Mouse (Mus musculus) frontal cortex, adult (tissue): ENCODE measurements at regions not wholly inside any gene's neighbourhood (a gene's known extent, or its start where the extent isn't known, plus 50 kb on each side); places are given as distances from the start of the nearest gene placed in this dataset.

Source experiments
- ATAC-seq: cut with Nextera tagmentation; 2 replicates; pipeline ENCODE4 v1.9.2; 2017; ENCODE audit warnings: mild to moderate bottlenecking, moderate library complexity, mixed read lengths; ENCODE audit not compliant: low TSS enrichment

- ATAC-seq: no peak
These were observed 235.2 kb upstream of the Sall1 start for GRCm38 (mm10) chr8:89279142-89279541.

DNA sequence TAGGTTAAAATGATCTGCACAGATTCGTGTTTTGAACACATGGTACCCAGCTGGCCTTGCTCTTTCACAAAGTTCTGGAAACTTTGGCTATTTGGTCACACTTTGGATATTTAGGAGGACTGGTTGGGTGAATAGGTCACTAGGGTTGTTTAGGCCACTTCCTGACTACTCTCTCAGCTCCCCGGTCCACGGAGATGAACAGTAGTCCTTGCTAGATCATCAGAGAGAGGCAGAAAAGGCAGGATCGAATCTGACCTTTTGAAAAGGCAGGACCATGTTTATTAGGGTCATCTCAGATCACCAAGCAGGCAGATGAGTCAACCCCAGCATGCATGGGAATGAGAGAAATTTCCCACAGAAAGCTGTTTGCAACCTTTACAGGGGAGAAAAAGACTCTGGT, 229.3 kb upstream of the Sall1 start:
- no peak for ATAC-seq

DNA sequence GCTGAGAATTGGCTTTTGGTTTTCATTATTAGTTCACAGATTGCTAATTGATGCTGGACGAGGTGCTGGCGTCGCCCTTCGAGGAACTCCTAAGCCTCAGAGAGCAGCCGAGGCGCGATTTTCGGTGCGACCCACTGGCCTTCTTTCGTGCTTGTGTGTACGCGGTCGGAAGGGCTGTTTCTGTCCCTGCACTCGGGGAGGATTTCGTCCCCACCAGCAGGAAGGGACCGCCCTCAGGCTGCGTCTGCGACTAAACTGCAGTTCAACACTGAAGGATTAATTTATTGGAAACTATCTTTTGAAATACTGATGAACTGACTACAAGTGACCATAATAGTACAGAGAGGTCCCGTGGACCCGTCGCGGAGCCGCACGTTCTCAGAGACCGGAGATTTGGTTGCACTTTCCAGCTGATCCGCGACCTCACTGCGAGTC, 228.4 kb upstream of the Sall1 start:
- peak; percentile 62; the same call in 1 of the 2 replicates for ATAC-seq

- no peak for ATAC-seq
These were observed 227.7 kb upstream of the Sall1 start for GRCm38 (mm10) chr8:89271381-89272355.

DNA sequence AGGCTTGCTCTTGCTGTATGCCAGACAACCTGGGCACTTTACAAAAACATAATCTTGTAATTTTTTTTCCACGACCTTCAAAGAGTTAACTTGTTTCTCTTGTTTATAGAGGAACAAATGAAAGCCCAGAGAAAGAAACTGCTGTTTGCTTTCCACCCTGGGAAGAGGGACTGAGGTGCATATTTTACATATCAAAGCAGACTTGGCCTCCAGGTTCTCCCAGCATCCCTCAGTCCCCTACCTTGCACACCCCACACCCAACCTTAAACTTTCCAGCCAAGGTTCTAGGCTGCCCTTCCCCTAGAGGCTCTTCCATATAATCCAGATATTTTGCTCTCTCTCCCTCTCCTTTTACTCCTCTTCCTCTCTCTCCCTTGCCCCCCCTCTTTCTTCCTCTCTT, 226.0 kb upstream of the Sall1 start:
- ATAC-seq: no peak

DNA sequence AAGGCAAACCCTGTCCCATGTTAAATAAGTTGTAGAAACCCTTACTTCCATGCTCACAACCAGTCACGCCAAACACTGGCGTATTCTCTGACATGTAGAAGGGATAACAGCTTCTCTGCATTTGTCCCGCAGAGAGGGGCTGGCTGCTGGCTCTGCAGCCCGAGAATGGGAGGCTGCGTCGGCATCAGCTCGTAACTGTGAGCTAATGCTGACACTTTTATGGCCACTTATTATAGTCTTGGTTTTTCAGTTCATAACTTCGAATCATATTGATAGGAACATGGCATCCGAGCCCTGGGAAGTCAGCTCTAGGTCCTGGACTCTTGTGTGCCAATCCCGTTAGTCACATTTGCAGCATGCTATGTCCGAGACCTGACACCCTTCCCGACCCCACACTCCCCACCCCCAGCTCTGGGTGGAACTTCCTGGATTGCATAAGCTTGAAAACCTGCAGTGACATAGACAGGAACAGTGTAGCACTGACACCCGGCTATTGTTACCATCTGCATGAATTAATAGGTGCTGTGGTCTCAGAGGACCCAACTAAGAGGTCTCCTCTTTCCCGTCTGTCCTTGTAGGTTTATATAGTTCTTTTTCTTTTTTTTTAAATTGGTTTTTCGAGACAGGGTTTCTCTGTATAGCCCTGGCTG, 217.3 kb upstream of the Sall1 start:
- no peak for ATAC-seq

- no peak for ATAC-seq
These were observed 215.9 kb upstream of the Sall1 start for GRCm38 (mm10) chr8:89259881-89260280.

- peak; percentile 59 for ATAC-seq
These were observed 202.4 kb upstream of the Sall1 start for GRCm38 (mm10) chr8:89246342-89246741.

GRCm38 (mm10) chr8:89245131-89245751, 201.3 kb upstream of the Sall1 start:
- ATAC-seq: no peak

GRCm38 (mm10) chr8:89241686-89242085, 197.7 kb upstream of the Sall1 start:
- ATAC-seq: peak; percentile 27; the same call in 1 of the 2 replicates

DNA sequence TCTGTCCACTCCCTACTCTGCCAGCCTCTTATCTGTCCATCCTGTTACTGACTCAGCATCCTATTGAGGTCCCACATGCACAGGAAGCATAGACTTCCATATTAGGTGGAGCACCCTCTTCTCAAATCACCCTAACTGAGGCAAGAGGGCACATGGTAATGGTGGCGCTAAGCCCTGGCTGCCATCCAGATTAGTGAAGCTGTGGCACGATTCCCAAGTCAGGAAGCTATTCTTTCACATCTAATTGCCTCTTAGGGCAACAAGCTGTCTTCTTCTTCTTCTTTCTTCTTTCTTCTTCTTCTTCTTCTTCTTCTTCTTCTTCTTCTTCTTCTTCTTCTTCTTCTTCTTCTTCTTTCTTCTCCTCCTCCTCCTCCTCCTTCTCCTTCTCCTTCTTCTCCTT, 195.7 kb upstream of the Sall1 start:
- no peak for ATAC-seq

GRCm38 (mm10) chr8:89234041-89234440, 190.1 kb upstream of the Sall1 start:
- ATAC-seq: no peak

- ATAC-seq: no peak
These were observed 188.4 kb upstream of the Sall1 start for GRCm38 (mm10) chr8:89232318-89232717.

DNA sequence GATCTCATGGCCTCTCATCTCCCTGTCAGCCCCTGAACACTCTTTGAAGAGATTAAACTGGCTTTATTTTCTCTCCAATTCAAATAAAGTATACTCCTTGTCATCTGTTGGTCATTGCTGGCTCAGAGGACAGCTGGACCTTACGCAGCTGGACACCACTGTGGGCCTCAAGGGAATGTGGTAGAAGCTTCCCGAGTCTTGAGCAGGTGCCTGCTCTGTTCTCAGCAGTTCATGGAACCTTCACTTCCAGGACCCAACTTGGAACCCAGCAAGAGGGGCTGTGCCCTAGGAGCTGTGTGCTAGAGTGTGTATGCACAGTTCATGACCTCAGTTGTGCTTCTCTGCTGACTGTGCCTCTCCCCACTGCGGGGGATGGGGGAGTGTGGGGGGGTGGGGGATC, 185.2 kb upstream of the Sall1 start:
- ATAC-seq: no peak

DNA sequence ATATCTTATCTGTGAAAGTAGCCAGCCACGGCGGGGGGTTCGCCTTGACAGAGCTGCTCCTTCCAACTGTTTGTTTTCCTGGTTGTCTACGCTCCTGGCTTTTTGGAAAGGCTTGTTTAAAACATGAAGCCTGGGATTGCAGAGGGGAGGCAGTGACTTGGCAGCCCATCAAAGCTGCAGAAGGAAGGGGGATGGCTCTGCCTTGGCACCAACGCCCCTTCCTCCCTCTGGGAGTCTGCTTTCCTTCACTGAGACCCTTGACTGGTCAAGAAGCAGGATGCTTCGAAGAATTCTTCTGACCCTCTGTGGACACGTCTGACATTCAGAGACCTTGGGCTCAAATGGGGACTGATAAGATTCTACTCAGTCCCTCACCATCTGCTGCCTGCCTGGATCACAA, 176.9 kb upstream of the Sall1 start:
- ATAC-seq: no peak

DNA sequence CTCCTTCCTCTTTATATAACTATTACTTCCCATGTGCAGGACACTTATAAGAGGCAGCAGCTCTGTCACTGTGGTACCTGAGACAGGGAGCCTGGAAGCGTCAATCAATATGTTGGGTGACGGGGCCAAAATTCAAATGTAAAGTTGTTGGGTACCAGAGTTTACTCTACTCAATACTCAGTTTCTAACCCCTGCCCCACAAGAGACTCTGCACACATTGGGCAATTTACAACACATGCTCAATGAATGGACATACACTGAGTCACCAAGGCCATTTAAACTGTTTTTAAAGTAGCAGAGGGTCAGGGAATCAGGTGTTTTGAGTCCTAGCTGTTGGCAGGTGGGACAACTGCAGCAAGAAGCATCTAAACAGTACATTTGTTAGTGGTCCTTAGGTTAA, 176.4 kb upstream of the Sall1 start:
- no peak for ATAC-seq

DNA sequence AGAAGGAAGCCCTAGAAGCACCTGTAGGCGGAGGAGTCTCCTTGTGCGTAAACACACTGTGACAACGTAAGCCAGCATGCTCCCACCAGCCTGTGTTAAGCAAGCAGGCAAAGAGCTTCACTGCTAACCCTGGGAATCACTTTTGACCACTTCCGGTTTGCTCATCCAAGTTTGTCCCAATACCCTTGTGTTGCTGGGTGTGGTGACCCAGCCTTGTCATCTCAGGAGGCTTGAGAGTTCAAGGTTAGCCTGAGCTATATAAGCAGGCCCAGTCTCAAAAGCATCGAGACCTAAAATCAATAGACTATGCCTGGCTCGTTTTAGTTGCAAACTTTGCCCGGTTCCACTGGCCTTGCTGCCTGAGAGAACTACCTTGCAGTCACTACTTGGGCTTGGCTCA, 175.2 kb upstream of the Sall1 start:
- ATAC-seq: no peak

- no peak for ATAC-seq
These were observed 173.7 kb upstream of the Sall1 start for GRCm38 (mm10) chr8:89217689-89218088.

GRCm38 (mm10) chr8:89211931-89212330, 168.0 kb upstream of the Sall1 start:
- ATAC-seq: no peak

DNA sequence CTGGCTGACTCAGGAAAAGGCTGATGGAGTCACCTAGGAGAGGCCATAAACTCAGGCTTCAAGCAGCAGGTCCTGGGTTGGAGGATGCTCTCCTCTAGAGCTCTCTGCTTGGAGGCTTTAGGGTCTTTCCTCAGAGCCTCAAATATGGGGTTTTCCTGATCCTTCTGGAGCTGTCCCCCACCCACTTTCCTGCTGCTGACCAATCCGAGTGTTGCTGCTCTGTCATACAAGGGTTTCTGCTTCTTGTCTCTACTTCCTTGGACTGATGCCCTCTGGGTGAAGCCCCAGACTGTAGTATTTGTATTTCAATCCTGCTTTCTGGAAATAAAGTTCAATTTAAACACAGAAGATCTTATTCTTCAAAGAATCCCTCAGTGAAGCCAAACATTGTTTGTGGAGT, 166.7 kb upstream of the Sall1 start:
- no peak for ATAC-seq

DNA sequence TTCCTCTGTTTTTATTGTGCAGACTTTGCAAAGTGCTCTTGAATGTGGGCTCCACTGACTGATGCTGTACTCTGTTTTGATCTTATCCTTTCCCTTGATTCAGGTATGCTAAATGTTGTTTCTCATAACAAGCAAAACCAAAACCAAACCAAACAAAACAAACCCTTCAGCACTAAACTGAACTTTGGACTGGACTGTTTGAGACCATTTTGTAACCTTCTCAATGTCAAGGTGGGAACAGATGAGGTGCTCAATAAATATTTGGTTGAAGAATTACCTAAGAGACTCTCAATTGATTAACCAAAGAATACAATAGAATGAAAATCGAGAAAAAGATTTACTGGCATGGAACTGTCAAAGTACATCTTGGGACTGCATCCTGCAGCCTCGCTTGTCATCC, 163.9 kb upstream of the Sall1 start:
- ATAC-seq: no peak

DNA sequence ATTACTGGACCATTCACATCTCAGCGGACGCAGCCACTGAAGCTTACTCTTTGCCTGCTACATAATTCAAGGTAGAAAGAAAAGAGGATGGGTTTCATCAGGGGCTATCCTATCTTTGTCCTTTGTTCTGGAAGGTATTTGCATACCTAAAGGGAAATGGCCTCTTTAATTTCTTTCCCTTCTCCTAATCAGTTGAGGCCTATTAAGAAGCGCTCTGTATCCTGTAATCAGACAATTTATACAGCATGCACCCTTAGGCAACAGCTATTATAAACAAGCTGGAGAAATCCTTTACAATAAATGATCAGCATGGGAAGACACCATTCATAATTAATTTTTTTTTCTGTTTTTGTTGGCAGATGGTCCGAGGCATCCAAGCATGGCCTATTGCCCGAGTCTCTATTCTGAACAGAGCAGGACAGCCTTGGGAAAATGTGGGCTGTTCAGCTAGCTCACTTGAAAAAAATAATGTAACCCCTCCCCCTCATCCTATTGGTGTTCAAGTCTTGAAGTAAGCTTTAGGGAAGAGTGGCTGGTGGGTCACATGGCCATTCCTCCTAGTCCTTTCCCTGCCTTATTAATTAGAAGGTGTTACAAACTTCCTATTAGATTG, 158.6 kb upstream of the Sall1 start:
- no peak for ATAC-seq
